Mouse (Mus musculus): Measurements from ENCODE around the gene Foxn3.

- no peak for TF ChIP-seq CTCF (IDR thresholded peaks at IDR 0.05; ENCODE audit: low read depth, low read length)
- no peak for TF ChIP-seq POLR2A (IDR thresholded peaks at IDR 0.05; ENCODE audit: extremely low read depth, insufficient read depth, low read length)
These were observed 381.0 kb downstream of the Foxn3 start for GRCm38 (mm10) chr12:99182338-99182737.

All from liver, adult 2 months (tissue).